Mouse (Mus musculus) limb, embryonic 14.5 days (tissue): ENCODE data around the gene Vezf1. TPM values are rescaled to one million over a fixed set of nuclear protein-coding genes. Genes with fewer than 3 reads are reported as not detected.
A peak's percentile ranks its signal among the peaks of the same experiment; 100 is the strongest.

Source experiments
- ATAC-seq: fragments of 200-750 bp; cut with Nextera tagmentation; 2 replicates; pipeline ENCODE4 v1.8.0; 2017; ENCODE audit warnings: low read depth, moderate number of reproducible peaks, moderate TSS enrichment; ENCODE audit not compliant: low FRiP score
- DNase-seq: peaks from one replicate; pipeline ENCODE4 v3.0.0-alpha.2; 2015; ENCODE audit warnings: low spot score
- H3K27ac ChIP-seq: fragments of 300-500 bp; sonication (generic); replicated peaks from 2 replicates; pipeline ENCODE4 v1.5.1; 2014; ENCODE audit warnings: low read depth, mild to moderate bottlenecking, low read length, moderate library complexity, mixed read lengths
- H3K27me3 ChIP-seq: fragments of 300-500 bp; sonication (generic); 2 replicates; pipeline ENCODE4 v1.6.1; 2014; ENCODE audit warnings: low read length, mixed read lengths; ENCODE audit not compliant: control insufficient read depth, insufficient read depth
- H3K36me3 ChIP-seq: fragments of 300-500 bp; sonication (generic); 2 replicates; pipeline ENCODE4 v1.6.1; 2014; ENCODE audit warnings: mild to moderate bottlenecking, low read length, moderate library complexity, mixed read lengths; ENCODE audit not compliant: control insufficient read depth, insufficient read depth
- H3K4me1 ChIP-seq: fragments of 300-500 bp; sonication (generic); 2 replicates; pipeline ENCODE4 v1.6.1; 2014; ENCODE audit warnings: antibody characterized with exemption, low read length, mixed read lengths; ENCODE audit not compliant: control insufficient read depth, insufficient read depth
- H3K4me2 ChIP-seq: fragments of 300-500 bp; sonication (generic); replicated peaks from 2 replicates; pipeline ENCODE4 v1.6.1; 2014; ENCODE audit warnings: low read depth, mild to moderate bottlenecking, low read length, moderate library complexity; ENCODE audit not compliant: severe bottlenecking
- H3K4me3 ChIP-seq: fragments of 300-500 bp; sonication (generic); replicated peaks from 2 replicates; pipeline ENCODE4 v1.5.1; 2014; ENCODE audit warnings: low read length
- H3K9ac ChIP-seq: fragments of 300-500 bp; sonication (generic); 2 replicates; pipeline ENCODE4 v1.6.1; 2014; ENCODE audit warnings: mild to moderate bottlenecking, low read depth, low read length, moderate library complexity; ENCODE audit not compliant: severe bottlenecking
- H3K9me3 ChIP-seq: fragments of 300-500 bp; sonication (generic); 2 replicates; pipeline ENCODE4 v1.6.1; 2016; ENCODE audit warnings: low read length; ENCODE audit not compliant: control insufficient read depth
- POLR2A ChIP-seq: fragments of 200-500 bp; IDR thresholded peaks from 2 replicates; pipeline ENCODE4 v1.8.0; 2012; ENCODE audit warnings: inconsistent platforms, mild to moderate bottlenecking, moderate library complexity, borderline replicate concordance; ENCODE audit not compliant: insufficient read depth, insufficient read length; ENCODE audit errors: extremely low read depth
- WGBS: fragments of 180-500 bp; shearing (Covaris S2); extraction: QIAGEN DNeasy Blood & Tissue Kit; methylation state at CpG from one replicate; pipeline ENCODE4 v1.1.7; 2014; 5-methylcytosine and 5-hydroxymethylcytosine counted together
- polyA plus RNA-seq, 2 experiments: library from polyadenylated mRNA; depleted of rRNA in 1 of 2; stranded (reverse) in 1 of 2; unstranded in 1 of 2; fragments of >200 nt; fragmentation: Nextera tagmentation in 1 of 2; extraction: Ambion mirVana in 1 of 2; gene quantifications; 2 replicates each; pipeline versions ENCODE4 v1.2.1 to v1.2.3; 2012 to 2014

Vezf1 gene
- polyA plus RNA-seq, 2 experiments, result 35.3 to 42.7 TPM

DNA sequence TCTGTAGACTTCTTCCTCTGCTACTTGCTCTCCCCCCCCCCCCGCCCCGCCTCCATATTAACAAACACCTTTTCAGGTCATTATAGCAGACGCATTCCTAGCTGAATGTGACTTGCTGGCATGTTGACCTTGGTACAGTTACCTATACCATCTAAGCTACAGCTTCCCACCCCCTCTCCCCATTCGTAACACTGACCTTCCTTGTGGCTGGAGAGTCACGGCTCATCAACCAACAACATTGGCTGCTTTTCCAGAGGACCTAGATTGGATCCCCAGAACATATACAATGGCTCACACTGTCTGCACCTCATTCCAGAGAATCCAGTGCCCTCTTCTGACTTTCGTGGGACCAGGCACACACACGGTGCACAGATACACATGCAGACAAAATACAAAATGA is 57.4 kb downstream of the Vezf1 start:
- Histone ChIP-seq H3K27me3 (no peaks in the 10 kb centered on the region), H3K4me1 (peaks cover 10% of the 10 kb centered on the region), H3K9me3 (no peaks in the 10 kb centered on the region), H3K36me3 (no peaks in the 10 kb centered on the region), H3K4me3 (no peak overlapping the region), H3K4me2 (no peak overlapping the region), H3K9ac (no peak overlapping the region), H3K27ac (no peak overlapping the region)
- no peak for ATAC-seq
- no peak for DNase-seq
- WGBS, result 87% methylated on average over 7 of the region's 7 CpGs
- TF ChIP-seq POLR2A, result no peak

DNA sequence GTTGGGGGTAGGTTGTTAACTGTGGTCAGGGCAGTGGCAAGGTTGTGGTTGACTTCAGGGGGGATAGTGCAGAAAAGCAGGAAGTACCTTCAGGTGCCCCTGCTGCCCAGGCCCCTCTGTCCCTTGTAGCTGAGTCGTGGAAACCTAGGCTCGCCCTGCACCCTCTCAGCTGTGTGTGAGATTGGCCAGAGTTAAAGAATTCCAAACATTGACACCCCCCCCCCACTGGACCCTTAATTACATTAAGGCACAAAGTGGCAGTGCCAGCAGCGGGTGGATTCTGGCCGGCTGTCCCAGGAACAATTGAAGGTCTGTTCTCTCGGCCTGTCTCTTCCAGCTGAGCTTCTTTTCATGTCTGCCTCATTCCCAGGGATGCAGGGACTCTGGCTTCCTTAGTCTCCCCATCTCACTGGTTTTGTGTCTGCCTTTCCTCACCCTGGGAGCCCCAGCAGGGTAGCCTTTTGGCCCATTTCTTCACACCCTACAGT is 58.3 kb downstream of the Vezf1 start:
- TF ChIP-seq POLR2A, result no peak
- Histone ChIP-seq H3K9ac (no peak overlapping the region), H3K27me3 (no peaks in the 10 kb centered on the region), H3K4me1 (peaks cover 11% of the 10 kb centered on the region), H3K9me3 (no peaks in the 10 kb centered on the region), H3K4me2 (no peak overlapping the region), H3K27ac (no peak overlapping the region), H3K4me3 (no peak overlapping the region), H3K36me3 (no peaks in the 10 kb centered on the region)
- ATAC-seq (no peak), DNase-seq (no peak)
- 27% methylated on average over 5 of the region's 5 CpGs for WGBS

DNA sequence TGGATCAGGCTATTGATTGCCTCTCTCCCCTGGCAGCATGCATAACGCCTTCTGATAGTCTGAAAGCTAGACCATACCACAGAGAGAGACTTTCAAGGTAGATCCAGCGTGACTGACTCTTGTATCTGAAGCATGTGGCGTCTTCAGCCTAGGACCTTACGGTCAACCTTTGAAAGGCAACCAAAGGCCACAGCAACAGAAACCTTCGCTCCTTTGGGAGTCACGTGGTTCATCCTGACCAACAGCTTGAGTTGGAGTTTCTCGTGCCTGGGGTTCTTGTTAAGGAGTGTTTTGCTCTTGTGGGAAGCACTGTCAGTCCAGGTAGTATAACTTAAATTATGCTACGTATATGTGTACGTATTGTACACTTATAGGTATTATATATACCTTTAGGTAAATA is 60.4 kb downstream of the Vezf1 start:
- H3K9me3 ChIP-seq, result no peaks in the 10 kb centered on the region
- no peak overlapping the region for H3K4me2 ChIP-seq
- H3K9ac ChIP-seq, result no peak overlapping the region
- peaks cover 21% of the 10 kb centered on the region for H3K4me1 ChIP-seq
- 91% methylated on average over 9 of the region's 9 CpGs for WGBS
- ATAC-seq (no peak), DNase-seq (no peak)
- no peak overlapping the region for H3K27ac ChIP-seq
- H3K4me3 ChIP-seq, result no peak overlapping the region
- no peak for TF ChIP-seq POLR2A
- H3K36me3 ChIP-seq, result no peaks in the 10 kb centered on the region
- H3K27me3 ChIP-seq, result no peaks in the 10 kb centered on the region

DNA sequence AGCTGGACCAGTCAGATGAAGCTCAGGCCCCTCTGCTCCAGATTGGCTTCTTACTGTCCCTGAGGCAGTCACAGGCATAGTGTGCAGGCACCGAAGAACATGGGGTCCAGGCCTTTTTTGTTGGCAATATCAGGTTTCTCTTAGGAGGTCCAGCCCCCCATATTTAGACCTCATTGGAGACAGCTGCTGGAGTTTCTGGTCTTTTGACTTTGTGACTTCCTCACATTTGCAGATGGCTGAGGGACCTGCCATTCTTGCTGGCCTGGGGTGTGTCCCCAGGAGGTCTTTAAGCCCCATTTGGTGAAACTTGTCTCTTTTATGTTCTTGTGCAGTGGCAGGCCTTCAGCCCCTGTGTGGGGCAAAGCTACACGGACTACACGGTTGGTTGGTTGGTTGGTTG is 61.2 kb downstream of the Vezf1 start:
- no peak for DNase-seq
- WGBS, result 76% methylated on average over 3 of the region's 3 CpGs
- H3K9ac ChIP-seq, result no peak overlapping the region
- H3K27me3 ChIP-seq, result no peaks in the 10 kb centered on the region
- TF ChIP-seq POLR2A, result no peak
- no peak overlapping the region for H3K27ac ChIP-seq
- peaks cover 21% of the 10 kb centered on the region for H3K4me1 ChIP-seq
- no peaks in the 10 kb centered on the region for H3K9me3 ChIP-seq
- H3K36me3 ChIP-seq, result peaks cover 6% of the 10 kb centered on the region; the same call in 1 of the 2 replicates
- no peak overlapping the region for H3K4me2 ChIP-seq
- no peak for ATAC-seq
- H3K4me3 ChIP-seq, result no peak overlapping the region

DNA sequence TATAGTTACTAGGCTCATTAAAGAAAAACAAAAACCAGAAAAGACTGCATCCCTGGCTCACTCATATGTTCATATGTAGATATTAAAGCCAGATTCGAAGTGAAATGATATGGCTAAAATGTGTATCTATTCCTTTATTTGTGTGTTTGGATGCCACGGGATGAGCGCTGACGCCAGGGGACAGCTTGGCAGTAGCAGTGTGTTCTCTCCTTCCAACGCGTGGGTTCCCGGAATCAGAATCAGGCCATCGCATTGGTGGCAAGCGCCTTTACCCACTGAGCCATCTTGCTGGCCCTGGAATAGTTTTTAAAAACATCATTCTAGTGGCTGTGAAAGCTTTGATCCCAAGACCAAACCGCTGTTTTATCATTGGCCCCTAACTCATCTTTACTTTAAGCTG is 61.9 kb downstream of the Vezf1 start:
- WGBS, result 96% methylated on average over 10 of the region's 10 CpGs
- no peak for TF ChIP-seq POLR2A
- peaks cover 6% of the 10 kb centered on the region; the same call in 1 of the 2 replicates for H3K36me3 ChIP-seq
- H3K9ac ChIP-seq, result no peak overlapping the region
- no peaks in the 10 kb centered on the region for H3K27me3 ChIP-seq
- no peaks in the 10 kb centered on the region for H3K9me3 ChIP-seq
- H3K4me2 ChIP-seq, result no peak overlapping the region
- H3K4me3 ChIP-seq, result no peak overlapping the region
- DNase-seq, result no peak
- no peak overlapping the region for H3K27ac ChIP-seq
- no peak for ATAC-seq
- peaks cover 21% of the 10 kb centered on the region for H3K4me1 ChIP-seq

DNA sequence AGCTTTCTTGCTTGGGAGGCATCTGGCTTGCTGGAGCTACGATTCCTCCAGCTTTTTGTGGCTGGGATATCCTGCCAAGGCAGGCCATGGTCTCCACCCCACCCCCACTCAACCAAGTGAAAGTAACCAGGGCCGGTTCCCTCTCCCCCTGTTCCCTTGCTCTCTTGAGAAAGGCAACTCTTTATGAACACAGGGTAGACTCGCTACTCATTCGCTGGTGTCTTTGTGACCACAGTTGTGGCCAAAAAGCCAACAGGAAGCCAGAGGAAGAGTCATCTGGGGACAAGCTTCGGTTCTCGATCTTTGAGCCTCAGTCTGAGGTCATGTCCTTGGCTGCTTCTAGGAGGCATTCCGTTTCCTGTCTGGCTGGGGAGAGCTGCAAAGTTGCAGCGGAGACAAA is 63.8 kb downstream of the Vezf1 start:
- H3K9me3 ChIP-seq, result no peaks in the 10 kb centered on the region
- H3K4me2 ChIP-seq, result no peak overlapping the region; the same call in 1 of the 2 replicates
- ATAC-seq (peak; percentile 34; the same call in 1 of the 2 replicates), DNase-seq (peak; percentile 39)
- no peak overlapping the region for H3K4me3 ChIP-seq
- TF ChIP-seq POLR2A, result no peak
- no peaks in the 10 kb centered on the region for H3K27me3 ChIP-seq
- peaks cover 6% of the 10 kb centered on the region; the same call in 1 of the 2 replicates for H3K36me3 ChIP-seq
- peak overlapping the region; percentile 71 for H3K27ac ChIP-seq
- H3K9ac ChIP-seq, result no peak overlapping the region
- H3K4me1 ChIP-seq, result peaks cover 15% of the 10 kb centered on the region
- WGBS, result 36% methylated on average over 8 of the region's 8 CpGs

Other genes starting within 250 kb of the Vezf1 start
- gene Lpo, start 240.0 kb upstream of the Vezf1 start, polyA plus RNA-seq (2012; rRNA removed), result 0.04 and 0.06 TPM in 2 replicates
- gene Lpo, start 240.0 kb upstream of the Vezf1 start, polyA plus RNA-seq (2014; fragmentation: Nextera tagmentation; extraction: Ambion mirVana), result 0.07 TPM in 1 of 2 replicates, not detected in the other
- gene Mks1, start 215.1 kb upstream of the Vezf1 start, polyA plus RNA-seq (2012; rRNA removed), result 31.0 and 37.3 TPM in 2 replicates
- 12.8 and 14.3 TPM in 2 replicates for gene Mks1, start 215.1 kb upstream of the Vezf1 start, polyA plus RNA-seq (2014; fragmentation: Nextera tagmentation; extraction: Ambion mirVana)
- gene Epx, start 192.7 kb upstream of the Vezf1 start, polyA plus RNA-seq (2012; rRNA removed), result 0.80 and 1.2 TPM in 2 replicates
- gene Epx, start 192.7 kb upstream of the Vezf1 start, polyA plus RNA-seq (2014; fragmentation: Nextera tagmentation; extraction: Ambion mirVana), result 0.40 and 1.2 TPM in 2 replicates
- not detected in 2 replicates for gene Olfr462, start 176.0 kb upstream of the Vezf1 start, polyA plus RNA-seq (2012; rRNA removed)
- not detected in 2 replicates for gene Olfr462, start 176.0 kb upstream of the Vezf1 start, polyA plus RNA-seq (2014; fragmentation: Nextera tagmentation; extraction: Ambion mirVana)
- not detected in 2 replicates for gene Olfr463, start 170.9 kb upstream of the Vezf1 start, polyA plus RNA-seq (2012; rRNA removed)
- not detected in 2 replicates for gene Olfr463, start 170.9 kb upstream of the Vezf1 start, polyA plus RNA-seq (2014; fragmentation: Nextera tagmentation; extraction: Ambion mirVana)
- gene Olfr464, start 147.3 kb upstream of the Vezf1 start, polyA plus RNA-seq (2012; rRNA removed), result not detected in 2 replicates
- not detected in 2 replicates for gene Olfr464, start 147.3 kb upstream of the Vezf1 start, polyA plus RNA-seq (2014; fragmentation: Nextera tagmentation; extraction: Ambion mirVana)
- 71.7 and 84.3 TPM in 2 replicates for gene Dynll2, start 80.7 kb upstream of the Vezf1 start, polyA plus RNA-seq (2012; rRNA removed)
- gene Dynll2, start 80.7 kb upstream of the Vezf1 start, polyA plus RNA-seq (2014; fragmentation: Nextera tagmentation; extraction: Ambion mirVana), result 12.8 and 13.7 TPM in 2 replicates
- 524 and 556 TPM in 2 replicates for gene Srsf1, start 20.9 kb upstream of the Vezf1 start, polyA plus RNA-seq (2012; rRNA removed)
- 338 and 354 TPM in 2 replicates for gene Srsf1, start 20.9 kb upstream of the Vezf1 start, polyA plus RNA-seq (2014; fragmentation: Nextera tagmentation; extraction: Ambion mirVana)
- 40.6 and 44.5 TPM in 2 replicates for gene Cuedc1, start 29.8 kb downstream of the Vezf1 start, polyA plus RNA-seq (2012; rRNA removed)
- 20.9 and 25.5 TPM in 2 replicates for gene Cuedc1, start 29.8 kb downstream of the Vezf1 start, polyA plus RNA-seq (2014; fragmentation: Nextera tagmentation; extraction: Ambion mirVana)
- gene Mrps23, start 136.1 kb downstream of the Vezf1 start, polyA plus RNA-seq (2012; rRNA removed), result 46.9 and 63.5 TPM in 2 replicates
- gene Mrps23, start 136.1 kb downstream of the Vezf1 start, polyA plus RNA-seq (2014; fragmentation: Nextera tagmentation; extraction: Ambion mirVana), result 60.2 and 64.7 TPM in 2 replicates
- 0.08 and 0.10 TPM in 2 replicates for gene Ccdc182, start 225.8 kb downstream of the Vezf1 start, polyA plus RNA-seq (2012; rRNA removed)
- not detected in 2 replicates for gene Ccdc182, start 225.8 kb downstream of the Vezf1 start, polyA plus RNA-seq (2014; fragmentation: Nextera tagmentation; extraction: Ambion mirVana)